Mouse (Mus musculus) left cerebral cortex, postnatal 10 days (tissue): ENCODE data around the gene Slc8a2. TPM values are rescaled to one million over a fixed set of nuclear protein-coding genes. Genes with fewer than 3 reads are reported as not detected.

ENCODE experiments used
- DNase-seq, 2 experiments: peaks; one replicate each; pipeline ENCODE4 v3.0.0; 2021 to 2022; ENCODE audit warnings: low spot score in 2 of 2, mixed read lengths in 1 of 2; ENCODE audit errors: extremely low spot score in 1 of 2
- intact Hi-C: fragments of 180-260 bp; cut with DNase I; formaldehyde crosslinking; loops from one replicate; pipeline ENCODE4 v1.15.1; 2025
- total RNA-seq, 2 experiments: library from RNA; stranded (reverse); gene quantifications; 2 replicates each; pipeline ENCODE4 v1.2.3; 2021

The Slc8a2 gene
- total RNA-seq, 2 experiments from 2014 or later, result 285 to 298 TPM

- intact Hi-C loops, result no loop called here
- DNase-seq, result peak in 1 of 2 experiments; percentile 64
Measured at GRCm38 (mm10) chr7:16155132-16155872, 25.7 kb downstream of the Slc8a2 start.

GRCm38 (mm10) chr7:16156105-16156714, 26.6 kb downstream of the Slc8a2 start:
- no peak for DNase-seq
- intact Hi-C loops, result no loop called here

- intact Hi-C loops, result no loop called here
- peak in 1 of 2 experiments; percentile 48 for DNase-seq
Measured at GRCm38 (mm10) chr7:16158735-16159134, 29.1 kb downstream of the Slc8a2 start.

GRCm38 (mm10) chr7:16160702-16161101, 31.1 kb downstream of the Slc8a2 start:
- peak in 1 of 2 experiments; percentile 76 for DNase-seq
- intact Hi-C loops, result no loop called here

GRCm38 (mm10) chr7:16161302-16161701, 31.7 kb downstream of the Slc8a2 start:
- intact Hi-C loops, result no loop called here
- no peak for DNase-seq

- no peak for DNase-seq
- intact Hi-C loops, result no loop called here
Measured at GRCm38 (mm10) chr7:16162036-16162435, 32.4 kb downstream of the Slc8a2 start.

GRCm38 (mm10) chr7:16172141-16172581, 42.5 kb downstream of the Slc8a2 start:
- no peak for DNase-seq
- intact Hi-C loops, result no loop called here

GRCm38 (mm10) chr7:16172586-16173140, 43.0 kb downstream of the Slc8a2 start:
- DNase-seq, result no peak
- intact Hi-C loops, result no loop called here

GRCm38 (mm10) chr7:16173146-16173545, 43.5 kb downstream of the Slc8a2 start:
- intact Hi-C loops, result no loop called here
- no peak for DNase-seq

GRCm38 (mm10) chr7:16174597-16175541, 45.2 kb downstream of the Slc8a2 start, which contains the start of gene Meis3:
Meis3 (plus strand) TSS chr7:16175090.
- intact Hi-C loops, result no loop called here
- peak in 1 of 2 experiments; percentile 84 for DNase-seq

GRCm38 (mm10) chr7:16175542-16175931, 45.9 kb downstream of the Slc8a2 start:
- DNase-seq, result no peak
- intact Hi-C loops, result no loop called here

GRCm38 (mm10) chr7:16178114-16178513, 48.5 kb downstream of the Slc8a2 start:
- intact Hi-C loops, result no loop called here
- DNase-seq, result no peak

GRCm38 (mm10) chr7:16183663-16184062, 54.0 kb downstream of the Slc8a2 start:
- no peak for DNase-seq
- intact Hi-C loops, result no loop called here

GRCm38 (mm10) chr7:16187494-16187893, 57.9 kb downstream of the Slc8a2 start:
- intact Hi-C loops, result no loop called here
- DNase-seq, result no peak

GRCm38 (mm10) chr7:16192315-16192714, 62.7 kb downstream of the Slc8a2 start:
- peak; percentile 67 to 71 for DNase-seq
- intact Hi-C loops, result loop anchor here (2.0 kb wide), 1 partner anchor 70 kb away; no protein-coding TSS in a partner anchor

- no peak for DNase-seq
- intact Hi-C loops, result loop anchor here (2.0 kb wide), 1 partner anchor 69 kb away; no protein-coding TSS in a partner anchor
Measured at GRCm38 (mm10) chr7:16193702-16194101, 64.1 kb downstream of the Slc8a2 start.

GRCm38 (mm10) chr7:16196616-16197015, 67.0 kb downstream of the Slc8a2 start:
- intact Hi-C loops, result no loop called here
- no peak for DNase-seq

- intact Hi-C loops, result no loop called here
- DNase-seq, result no peak
Measured at GRCm38 (mm10) chr7:16197166-16197565, 67.5 kb downstream of the Slc8a2 start.

- intact Hi-C loops, result no loop called here
- no peak for DNase-seq
Measured at GRCm38 (mm10) chr7:16198540-16198939, 68.9 kb downstream of the Slc8a2 start.
